Mouse (Mus musculus) MEL (cell line): ENCODE data around the gene Gjc3. TPM values are rescaled to one million over a fixed set of nuclear protein-coding genes. Genes with fewer than 3 reads are reported as not detected.

Experiments used
- DNase-seq: peaks from one replicate; pipeline ENCODE4 v3.0.0; 2011; ENCODE audit warnings: low read depth, low spot score
- H3K27ac ChIP-seq: 2 replicates; pipeline ENCODE4 v1.5.1; 2012; ENCODE audit warnings: low read depth, mild to moderate bottlenecking, control low read depth, low read length, moderate library complexity; ENCODE audit not compliant: control insufficient read depth
- H3K27me3 ChIP-seq, 2 experiments: fragments of 150-350 bp in 1 of 2; sonication (generic) in 1 of 2; 2 replicates each; pipeline ENCODE4 v1.6.1; 2012; ENCODE audit warnings: low read length in 2 of 2, mild to moderate bottlenecking in 2 of 2, improper control_type of control experiment in 1 of 2, moderate library complexity in 1 of 2; ENCODE audit not compliant: insufficient read depth in 2 of 2, control insufficient read depth in 1 of 2
- H3K36me3 ChIP-seq, 2 experiments: 2 replicates each; pipeline ENCODE4 v1.6.1; 2012 to 2014; ENCODE audit warnings: low read length in 2 of 2, improper control_type of control experiment in 1 of 2, inconsistent platforms in 1 of 2, mild to moderate bottlenecking in 1 of 2; ENCODE audit not compliant: insufficient read depth in 2 of 2, control insufficient read depth in 1 of 2
- H3K4me1 ChIP-seq, 2 experiments: fragments of 150-350 bp in 1 of 2; sonication (generic) in 1 of 2; 2 replicates each; pipeline ENCODE4 v1.6.1; 2012; ENCODE audit warnings: low read length in 2 of 2, improper control_type of control experiment in 1 of 2, mild to moderate bottlenecking in 1 of 2; ENCODE audit not compliant: insufficient read depth in 2 of 2, control insufficient read depth in 1 of 2
- H3K4me3 ChIP-seq, 2 experiments: fragments of 150-350 bp in 1 of 2; sonication (generic) in 1 of 2; 2 replicates each; pipeline ENCODE4 v1.5.1; 2012; ENCODE audit warnings: low read depth in 2 of 2, low read length in 2 of 2, mild to moderate bottlenecking in 2 of 2, moderate library complexity in 2 of 2, control low read depth in 1 of 2, improper control_type of control experiment in 1 of 2; ENCODE audit not compliant: control insufficient read depth in 1 of 2, insufficient read depth in 1 of 2
- H3K79me2 ChIP-seq: 2 replicates; pipeline ENCODE4 v1.6.1; 2012; ENCODE audit warnings: mild to moderate bottlenecking, low read length, moderate library complexity; ENCODE audit not compliant: control insufficient read depth, poor library complexity, insufficient read depth
- H3K9ac ChIP-seq: 2 replicates; pipeline ENCODE4 v1.6.1; 2012; ENCODE audit warnings: low read depth, mild to moderate bottlenecking, control low read depth, low read length, moderate library complexity; ENCODE audit not compliant: control insufficient read depth, poor library complexity, severe bottlenecking
- H3K9me3 ChIP-seq: fragments of 150-350 bp; sonication (generic); replicated peaks from 2 replicates; pipeline ENCODE4 v1.6.1; 2012; ENCODE audit warnings: mild to moderate bottlenecking, low read length, improper control_type of control experiment, moderate library complexity; ENCODE audit not compliant: insufficient read depth
- CHD2 ChIP-seq: IDR thresholded peaks from 2 replicates; pipeline ENCODE4 v1.6.1; 2011; ENCODE audit warnings: low read length, improper control_type of control experiment
- ETS1 ChIP-seq: IDR thresholded peaks from 2 replicates; pipeline ENCODE4 v1.6.1; 2012; ENCODE audit warnings: low read depth, mild to moderate bottlenecking, inconsistent platforms, low read length, improper control_type of control experiment, moderate library complexity
- MAZ ChIP-seq: IDR thresholded peaks from 2 replicates; pipeline ENCODE4 v1.6.1; 2012; ENCODE audit warnings: low read depth, mild to moderate bottlenecking, inconsistent platforms, low read length, improper control_type of control experiment
- NELFE ChIP-seq: IDR thresholded peaks from 2 replicates; pipeline ENCODE4 v1.6.1; 2011; ENCODE audit warnings: low read depth, low read length, improper control_type of control experiment
- POLR2A ChIP-seq, 2 experiments: IDR thresholded peaks; 2 replicates each; pipeline ENCODE4 v1.6.1; 2011 to 2012; ENCODE audit warnings: low read length in 2 of 2, mild to moderate bottlenecking in 2 of 2, control low read depth in 1 of 2, improper control_type of control experiment in 1 of 2, low read depth in 1 of 2, moderate library complexity in 1 of 2; ENCODE audit not compliant: control insufficient read depth in 1 of 2, insufficient read depth in 1 of 2, poor library complexity in 1 of 2
- POLR2AphosphoS5 ChIP-seq: IDR thresholded peaks from 2 replicates; pipeline ENCODE4 v1.6.1; 2012; ENCODE audit warnings: low read depth, borderline replicate concordance, mild to moderate bottlenecking, inconsistent platforms, low read length, moderate library complexity, mixed read lengths
- RAD21 ChIP-seq: IDR thresholded peaks from 2 replicates; pipeline ENCODE4 v1.6.1; 2011; ENCODE audit warnings: mild to moderate bottlenecking, low read depth, low read length, improper control_type of control experiment
- RCOR1 ChIP-seq: IDR thresholded peaks from 2 replicates; pipeline ENCODE4 v1.6.1; 2012; ENCODE audit warnings: low read depth, mild to moderate bottlenecking, inconsistent platforms, low read length, improper control_type of control experiment
- SMC3 ChIP-seq: IDR thresholded peaks from 2 replicates; pipeline ENCODE4 v1.6.1; 2011; ENCODE audit warnings: low read depth, low read length, improper control_type of control experiment
- TAL1 ChIP-seq: IDR thresholded peaks from 2 replicates; pipeline ENCODE4 v1.6.1; 2012; ENCODE audit warnings: mild to moderate bottlenecking, inconsistent platforms, low read length, moderate library complexity, mixed read lengths
- TBP ChIP-seq: IDR thresholded peaks from 2 replicates; pipeline ENCODE4 v1.8.0; 2011; ENCODE audit warnings: low read depth, low read length, improper control_type of control experiment
- UBTF ChIP-seq: IDR thresholded peaks from 2 replicates; pipeline ENCODE4 v1.6.1; 2012; ENCODE audit warnings: low read depth, mild to moderate bottlenecking, inconsistent platforms, low read length, improper control_type of control experiment, moderate library complexity, borderline replicate concordance; ENCODE audit not compliant: insufficient read depth
- ZKSCAN1 ChIP-seq: IDR thresholded peaks from 2 replicates; pipeline ENCODE4 v1.6.1; 2012; ENCODE audit warnings: low read depth, mild to moderate bottlenecking, inconsistent platforms, low read length, improper control_type of control experiment, moderate library complexity
- ZMIZ1 ChIP-seq: IDR thresholded peaks from 2 replicates; pipeline ENCODE4 v1.6.1; 2012; ENCODE audit warnings: low read depth, mild to moderate bottlenecking, inconsistent platforms, low read length, improper control_type of control experiment, moderate library complexity
- polyA plus RNA-seq, 2 experiments: library from polyadenylated mRNA; stranded (reverse) in 1 of 2; unstranded in 1 of 2; fragments of >175 nt in 1 of 2; fragments of >200 nt in 1 of 2; gene quantifications; 2 replicates each; pipeline versions ENCODE4 v1.2.1 to v1.2.4; 2012; ENCODE audit warnings: low replicate concordance in 2 of 2, low read depth in 1 of 2; ENCODE audit not compliant: insufficient read length in 2 of 2, insufficient read depth in 1 of 2, missing spikeins in 1 of 2
- total RNA-seq: library from RNA; depleted of rRNA; stranded (reverse); fragments of 300-350 nt; gene quantifications from 2 replicates; pipeline ENCODE4 v1.2.3, GENCODE M21; 2012

The Gjc3 gene
- total and polyA plus RNA-seq, 3 experiments, result not detected

DNA sequence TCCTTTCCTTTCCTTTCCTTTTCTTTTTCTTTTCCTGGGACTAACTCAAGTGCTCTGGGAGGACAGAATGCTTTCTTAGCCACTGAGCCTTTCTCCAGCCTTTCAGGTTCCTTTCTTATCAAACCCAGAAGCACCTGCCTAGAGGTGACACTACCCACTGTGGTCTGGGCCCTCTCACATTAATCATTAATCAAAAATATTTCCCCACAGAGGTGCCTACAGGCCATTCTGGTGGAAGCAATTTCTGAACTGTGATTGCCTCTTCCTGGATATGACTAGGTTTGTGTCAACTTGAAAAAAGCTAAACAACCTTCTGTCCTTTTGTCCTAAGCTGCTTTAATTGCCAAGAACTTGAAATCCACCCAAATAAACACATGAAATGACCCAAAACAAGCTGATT is 40.7 kb downstream of the Gjc3 start:
- TF ChIP-seq POLR2AphosphoS5 (no peak), ETS1 (no peak), TAL1 (no peak), NELFE (no peak), RCOR1 (no peak), UBTF (no peak), POLR2A (IDR thresholded peaks at IDR 0.05; ENCODE audit: control insufficient read depth in 1 of 2, insufficient read depth in 1 of 2, low read depth in 1 of 2, low read length in 2 of 2, poor library complexity in 1 of 2) (no peak), RAD21 (no peak), MAZ (no peak)
- H3K4me3 ChIP-seq, result no peak overlapping the region
- H3K4me1 ChIP-seq, result no peaks in the 10 kb centered on the region
- H3K9ac ChIP-seq, result no peak overlapping the region
- no peak for DNase-seq
- H3K36me3 ChIP-seq, result no peaks in the 10 kb centered on the region
- no peaks in the 10 kb centered on the region for H3K9me3 ChIP-seq
- no peak overlapping the region for H3K27ac ChIP-seq
- peaks cover 8 to 13% of the 10 kb centered on the region in 2 experiments for H3K27me3 ChIP-seq
- H3K79me2 ChIP-seq, result no peaks in the 10 kb centered on the region

DNA sequence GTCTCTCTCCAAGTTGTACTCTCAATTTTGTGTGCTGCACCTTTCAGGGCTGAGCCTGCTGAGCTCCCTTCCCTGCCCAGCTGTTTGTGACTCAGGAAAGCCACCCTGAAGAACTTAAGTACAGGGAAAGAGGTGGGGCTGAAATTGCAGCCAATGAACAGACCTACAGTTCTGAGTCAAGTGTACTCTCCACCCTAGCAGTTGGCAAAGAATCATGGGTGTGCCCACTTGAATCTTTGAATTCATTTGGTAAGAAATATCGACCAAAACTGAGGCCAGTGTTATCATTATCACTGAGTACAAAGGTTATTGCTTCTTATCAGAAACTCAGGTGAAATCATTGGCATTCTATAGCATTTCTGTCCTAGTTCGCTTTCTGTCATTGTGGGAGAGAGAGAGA is 41.4 kb downstream of the Gjc3 start, which contains the start of gene Cyp3a13:
Cyp3a13 (minus strand) TSS at position 88 of the 400 bp plus-strand sequence.
- H3K4me3 ChIP-seq, result no peak within 1 kb of the TSS
- H3K4me1 ChIP-seq, result no peaks in the 10 kb centered on the region
- no peaks in the 10 kb centered on the region for H3K79me2 ChIP-seq
- H3K27ac ChIP-seq, result no peak within 1 kb of the TSS
- H3K36me3 ChIP-seq, result no peaks in the 10 kb centered on the region
- TF ChIP-seq CHD2 (no peak), TBP (no peak), UBTF (no peak), SMC3 (no peak)
- peaks cover 6 to 13% of the 10 kb centered on the region in 2 experiments for H3K27me3 ChIP-seq
- H3K9ac ChIP-seq, result no peak within 1 kb of the TSS
- DNase-seq, result peak; percentile 10
- H3K9me3 ChIP-seq, result no peaks in the 10 kb centered on the region

DNA sequence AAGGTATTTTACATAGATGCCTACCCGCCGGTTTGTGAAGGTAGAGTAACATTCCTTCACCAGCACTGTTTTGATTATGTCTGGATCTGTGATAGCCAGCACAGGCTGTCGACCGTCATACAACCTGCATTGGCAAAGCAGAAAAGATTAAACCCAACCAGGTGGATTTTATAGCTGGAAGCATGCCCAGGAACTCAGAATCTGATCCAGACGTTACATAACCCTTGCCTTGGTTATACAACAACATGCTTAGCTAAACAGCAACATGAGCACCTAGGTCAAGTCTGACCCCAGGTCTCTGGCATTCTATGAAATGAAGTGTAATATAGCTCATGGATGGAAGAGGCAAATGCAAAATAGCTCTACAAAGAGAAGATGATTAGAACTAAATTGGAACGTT is 47.3 kb downstream of the Gjc3 start:
- no peak overlapping the region for H3K27ac ChIP-seq
- H3K27me3 ChIP-seq, result peaks cover 2 to 7% of the 10 kb centered on the region in 2 experiments; a peak in 3 of 4 replicates
- H3K4me3 ChIP-seq, result no peak overlapping the region
- H3K79me2 ChIP-seq, result no peaks in the 10 kb centered on the region
- H3K9ac ChIP-seq, result no peak overlapping the region
- no peaks in the 10 kb centered on the region for H3K36me3 ChIP-seq
- no peaks in the 10 kb centered on the region for H3K9me3 ChIP-seq
- no peaks in the 10 kb centered on the region for H3K4me1 ChIP-seq
- no peak for TF ChIP-seq ZKSCAN1
- no peak for TF ChIP-seq ZMIZ1
- DNase-seq, result no peak
